Mouse (Mus musculus) MEL (cell line): Measurements from ENCODE around the gene Trap1.

Source experiments
- CTCF ChIP-seq, 3 experiments: IDR thresholded peaks in 2 of 3; conservative IDR thresholded peaks in 1 of 3; 2 replicates each; pipeline ENCODE4 v1.5.1; 2011 to 2012; ENCODE audit warnings: low read length in 3 of 3, low read depth in 2 of 3, mild to moderate bottlenecking in 2 of 3, improper control_type of control experiment in 1 of 3, inconsistent platforms in 1 of 3, mixed read lengths in 1 of 3, moderate library complexity in 1 of 3; ENCODE audit not compliant: control insufficient read depth in 1 of 3, insufficient read depth in 1 of 3, poor library complexity in 1 of 3, severe bottlenecking in 1 of 3
- E2F4 ChIP-seq: IDR thresholded peaks from 2 replicates; pipeline ENCODE4 v1.6.1; 2011; ENCODE audit warnings: low read depth, low read length, improper control_type of control experiment, borderline replicate concordance
- EP300 ChIP-seq, 2 experiments: IDR thresholded peaks; 2 replicates each; pipeline ENCODE4 v1.6.1; 2011; ENCODE audit warnings: improper control_type of control experiment in 2 of 2, low read length in 2 of 2, low read depth in 1 of 2, mild to moderate bottlenecking in 1 of 2
- ETS1 ChIP-seq: IDR thresholded peaks from 2 replicates; pipeline ENCODE4 v1.6.1; 2012; ENCODE audit warnings: low read depth, mild to moderate bottlenecking, inconsistent platforms, low read length, improper control_type of control experiment, moderate library complexity
- HCFC1 ChIP-seq: IDR thresholded peaks from 2 replicates; pipeline ENCODE4 v1.6.1; 2012; ENCODE audit warnings: low read depth, mild to moderate bottlenecking, inconsistent platforms, low read length, improper control_type of control experiment, moderate library complexity
- JUND ChIP-seq: IDR thresholded peaks from 2 replicates; pipeline ENCODE4 v1.6.1; 2011; ENCODE audit warnings: low read depth, mild to moderate bottlenecking, improper control_type of control experiment, low read length
- MAX ChIP-seq: IDR thresholded peaks from 2 replicates; pipeline ENCODE4 v1.6.1; 2011; ENCODE audit warnings: low read length, improper control_type of control experiment
- NELFE ChIP-seq: IDR thresholded peaks from 2 replicates; pipeline ENCODE4 v1.6.1; 2011; ENCODE audit warnings: low read depth, low read length, improper control_type of control experiment
- NRF1 ChIP-seq: IDR thresholded peaks from 2 replicates; pipeline ENCODE4 v1.6.1; 2014; ENCODE audit warnings: low read depth, mild to moderate bottlenecking, inconsistent platforms, low read length, improper control_type of control experiment, moderate library complexity; ENCODE audit not compliant: poor library complexity, insufficient read depth, severe bottlenecking
- POLR2A ChIP-seq, 2 experiments: IDR thresholded peaks; 2 replicates each; pipeline ENCODE4 v1.6.1; 2011 to 2012; ENCODE audit warnings: low read length in 2 of 2, mild to moderate bottlenecking in 2 of 2, control low read depth in 1 of 2, improper control_type of control experiment in 1 of 2, low read depth in 1 of 2, moderate library complexity in 1 of 2; ENCODE audit not compliant: control insufficient read depth in 1 of 2, insufficient read depth in 1 of 2, poor library complexity in 1 of 2
- SMC3 ChIP-seq: IDR thresholded peaks from 2 replicates; pipeline ENCODE4 v1.6.1; 2011; ENCODE audit warnings: low read depth, low read length, improper control_type of control experiment
- TCF12 ChIP-seq: IDR thresholded peaks from 2 replicates; pipeline ENCODE4 v1.6.1; 2014; ENCODE audit warnings: low read depth, mild to moderate bottlenecking, inconsistent platforms, low read length, improper control_type of control experiment, moderate library complexity
- ZNF384 ChIP-seq: IDR thresholded peaks from 2 replicates; pipeline ENCODE4 v1.6.1; 2012; ENCODE audit warnings: low read depth, mild to moderate bottlenecking, inconsistent platforms, low read length, improper control_type of control experiment

DNA sequence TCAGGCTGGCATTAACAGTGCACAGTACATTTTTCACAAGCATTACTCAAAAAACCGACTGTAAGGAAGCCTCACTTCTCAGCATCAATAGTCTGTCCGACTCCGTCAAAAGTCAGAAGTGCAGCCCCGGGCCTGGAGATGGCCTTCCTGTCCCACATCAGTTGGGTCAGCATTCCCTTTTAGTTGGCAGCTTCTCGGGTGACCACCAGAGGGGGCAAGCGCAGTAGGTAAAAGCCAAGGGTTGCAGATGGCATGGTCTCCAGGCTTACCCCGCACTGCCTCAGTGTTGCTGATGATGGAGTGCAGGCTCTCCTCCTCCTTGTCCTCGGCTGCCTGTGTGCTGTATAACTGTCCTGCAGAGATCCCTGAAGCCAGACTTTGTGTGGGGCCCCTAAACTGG is 9.0 kb downstream of the Trap1 start:
- no peak for TF ChIP-seq ETS1
- no peak for TF ChIP-seq ZNF384
- TF ChIP-seq CTCF (IDR thresholded peaks at IDR 0.05 in 2 of 3, conservative IDR thresholded peaks at IDR 0.05 in 1 of 3; ENCODE audit: control insufficient read depth in 1 of 3, insufficient read depth in 1 of 3, low read depth in 2 of 3, low read length in 3 of 3, poor library complexity in 1 of 3, severe bottlenecking in 1 of 3), result peak; percentile 73 to 78 (median 77)
- TF ChIP-seq NRF1, result no peak
- peak; percentile 74 for TF ChIP-seq SMC3
- no peak for TF ChIP-seq E2F4
- TF ChIP-seq NELFE, result no peak
- no peak for TF ChIP-seq MAX
- no peak for TF ChIP-seq HCFC1
- no peak for TF ChIP-seq TCF12
- no peak for TF ChIP-seq POLR2A (IDR thresholded peaks at IDR 0.05; ENCODE audit: control insufficient read depth in 1 of 2, insufficient read depth in 1 of 2, low read depth in 1 of 2, low read length in 2 of 2, poor library complexity in 1 of 2)
- no peak for TF ChIP-seq EP300 (IDR thresholded peaks at IDR 0.05; ENCODE audit: low read depth in 1 of 2, low read length in 2 of 2)
- no peak for TF ChIP-seq JUND
